Mouse (Mus musculus) left cerebral cortex, postnatal 14 days (tissue): ENCODE results near the gene Stx8. TPM values are rescaled to one million over a fixed set of nuclear protein-coding genes. Genes with fewer than 3 reads are reported as not detected.

Source experiments
- DNase-seq, 2 experiments: peaks; one replicate each; pipeline ENCODE4 v3.0.0; 2021 to 2022; ENCODE audit warnings: low spot score in 2 of 2, mixed read lengths in 1 of 2
- intact Hi-C: fragments of 180-260 bp; cut with DNase I; formaldehyde crosslinking; loops from one replicate; pipeline ENCODE4 v1.15.1; 2025
- long read RNA-seq, 2 experiments: library from polyadenylated mRNA; stranded (forward); transcript quantifications; one replicate each; pipeline ENCODE4 v2.0.0; 2021
- total RNA-seq, 2 experiments: library from RNA; stranded (reverse); gene quantifications; 2 replicates each; pipeline ENCODE4 v1.2.3; 2021

The Stx8 gene
- total RNA-seq: 10 to 100 TPM; 31.7 to 36.2 TPM
- long read RNA-seq, experiment 1, full-length matches to known transcripts: 25 of 27 reads
- long read RNA-seq, experiment 1, partial matches to known transcripts: 2 of 27 reads
- long read RNA-seq, experiment 1, other reads (novel, unspliced or antisense): 0 of 27 reads
- long read RNA-seq, experiment 2, full-length matches to known transcripts: 22 of 27 reads
- long read RNA-seq, experiment 2, partial matches to known transcripts: 1 of 27 reads
- long read RNA-seq, experiment 2, other reads (novel, unspliced or antisense): 4 of 27 reads

GRCm38 (mm10) chr11:67965905-67966878, at the start of gene Stx8:
Stx8 (plus strand) TSS chr11:67966193.
- peak; percentile 81 to 95 for DNase-seq
- intact Hi-C loops: no loop called here

GRCm38 (mm10) chr11:67917126-67917525, 48.9 kb upstream of the Stx8 start:
- intact Hi-C loops: no loop called here
- no peak for DNase-seq

GRCm38 (mm10) chr11:67919593-67919992, 46.4 kb upstream of the Stx8 start:
- DNase-seq: no peak
- intact Hi-C loops: no loop called here

GRCm38 (mm10) chr11:67920226-67920960, 45.6 kb upstream of the Stx8 start:
- DNase-seq: no peak
- intact Hi-C loops: loop anchor here (5.0 kb wide), 1 partner anchor 33 kb away; no protein-coding TSS in a partner anchor

GRCm38 (mm10) chr11:67921091-67921826, 44.7 kb upstream of the Stx8 start:
- peak in 1 of 2 experiments; percentile 17 for DNase-seq

GRCm38 (mm10) chr11:67921827-67922754, 43.9 kb upstream of the Stx8 start, which contains the start of gene Usp43:
Usp43 (minus strand) TSS chr11:67922153.
- DNase-seq: peak in 1 of 2 experiments; percentile 15
- intact Hi-C loops: loop anchor here (5.0 kb wide), 1 partner anchor 35 kb away; no protein-coding TSS in a partner anchor

More at GRCm38 (mm10) chr11:67921091-67921826, 44.7 kb upstream of the Stx8 start:
- intact Hi-C loops: loop anchor here (5.0 kb wide), 1 partner anchor 34 kb away; no protein-coding TSS in a partner anchor

- DNase-seq: peak; percentile 21 to 72
- intact Hi-C loops: loop anchor here (5.0 kb wide), 1 partner anchor 35 kb away; no protein-coding TSS in a partner anchor
Measured at GRCm38 (mm10) chr11:67922755-67923125, 43.3 kb upstream of the Stx8 start.

- intact Hi-C loops: loop anchor here (5.0 kb wide), 1 partner anchor 36 kb away; no protein-coding TSS in a partner anchor
- no peak for DNase-seq
Measured at GRCm38 (mm10) chr11:67923720-67924119, 42.3 kb upstream of the Stx8 start.

GRCm38 (mm10) chr11:67925000-67925399, 41.0 kb upstream of the Stx8 start:
- intact Hi-C loops: loop anchor here (5.0 kb wide), 1 partner anchor 38 kb away; no protein-coding TSS in a partner anchor
- DNase-seq: peak; percentile 12 to 45

- DNase-seq: peak; percentile 20 to 25
- intact Hi-C loops: loop anchor here (2.0 kb wide), 1 partner anchor 106 kb away; no protein-coding TSS in a partner anchor
Measured at GRCm38 (mm10) chr11:67926348-67927055, 39.5 kb upstream of the Stx8 start.

GRCm38 (mm10) chr11:67932156-67932555, 33.8 kb upstream of the Stx8 start:
- DNase-seq: no peak
- intact Hi-C loops: no loop called here

GRCm38 (mm10) chr11:67948229-67948628, 17.8 kb upstream of the Stx8 start:
- DNase-seq: no peak
- intact Hi-C loops: no loop called here

GRCm38 (mm10) chr11:67949475-67949874, 16.5 kb upstream of the Stx8 start:
- intact Hi-C loops: no loop called here
- DNase-seq: no peak

- intact Hi-C loops: no loop called here
Measured at GRCm38 (mm10) chr11:67953604-67954003, 12.4 kb upstream of the Stx8 start.

GRCm38 (mm10) chr11:67954413-67954812, 11.6 kb upstream of the Stx8 start:
- no peak for DNase-seq
- intact Hi-C loops: no loop called here

More at GRCm38 (mm10) chr11:67953604-67954003, 12.4 kb upstream of the Stx8 start:
- DNase-seq: no peak

GRCm38 (mm10) chr11:67964110-67964509, 1.9 kb upstream of the Stx8 start:
- intact Hi-C loops: no loop called here
- DNase-seq: no peak
